In the genomic region with DNA sequence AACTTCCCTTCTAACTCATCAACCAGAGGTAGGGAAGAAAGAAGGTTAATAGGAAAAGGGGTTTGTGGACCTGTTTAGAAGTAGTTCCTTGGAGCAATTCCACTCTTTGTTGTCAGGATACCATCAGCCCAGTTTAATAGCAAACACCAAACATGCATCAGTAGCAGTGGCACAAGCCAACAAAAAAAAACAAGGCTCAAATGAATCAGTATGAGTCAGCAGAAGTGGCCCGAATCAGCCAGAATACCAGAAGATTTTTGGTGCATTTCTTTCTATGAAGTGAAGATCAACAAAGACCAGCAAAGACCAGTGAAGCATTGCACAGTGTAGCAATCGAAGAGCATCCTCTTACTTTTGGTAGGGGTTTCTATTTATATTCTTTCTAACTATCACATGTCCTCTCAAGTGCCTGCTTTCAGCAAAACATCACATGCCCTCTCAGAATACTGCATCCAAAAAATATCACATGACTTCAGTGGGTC, we compare ENCODE assay signal across 42 mouse cellular contexts. TPM values are rescaled to one million over a fixed set of nuclear protein-coding genes. Genes with fewer than 3 reads are reported as not detected.
"Had no signal": no experiment of that assay in that cellular context is flagged by ENCODE, and none has a peak within 500 bp of the region (broad histone marks: within the 10 kb centered on the region; RNA-seq: fewer than 3 reads in every experiment).

No protein-coding gene starts in this region.

- ATAC-seq: hindbrain, embryonic 16.5 days; inflammation-experienced regulatory T-cells, adult 6 months; intestine, embryonic 15.5 days; intestine, postnatal 0 days; liver, embryonic 12.5 days had no signal

- DNase-seq: gastrocnemius, adult 2 months; gastrocnemius, postnatal 10 days; gastrocnemius, postnatal 36 days; heart, adult 11 months; heart, adult 2 months; heart, postnatal 14 days; heart, postnatal 36 days; kidney, adult 18-20 months; kidney, adult 8-10 months; kidney, postnatal 14 days; kidney, postnatal 36 days; layer of hippocampus, adult 9-11 months; layer of hippocampus, postnatal 36 days; left cerebral cortex, postnatal 4 days had no signal

- H3K27me3 ChIP-seq: heart, embryonic 13.5 days; heart, embryonic 15.5 days; hindbrain, embryonic 13.5 days; intestine, embryonic 15.5 days; limb, embryonic 13.5 days; limb, embryonic 15.5 days; liver, embryonic 12.5 days had no signal

RNA-seq across cellular contexts. Expression of gene Gm10944, which starts 52.9 kb away (rescaled TPM):
- total RNA-seq: gastrocnemius, adult 2 months; gastrocnemius, postnatal 10 days; gastrocnemius, postnatal 36 days; heart, adult 2 months; heart, postnatal 14 days; heart, postnatal 36 days; hematopoietic stem cell, adult 5-6 weeks; layer of hippocampus, adult 18-20 months; layer of hippocampus, adult 8-10 months; layer of hippocampus, postnatal 14 days; layer of hippocampus, postnatal 36 days; left cerebral cortex, adult 18-20 months; left cerebral cortex, adult 8-10 months; left cerebral cortex, postnatal 10 days; left cerebral cortex, postnatal 25 days; left cerebral cortex, postnatal 4 days; liver, adult 2 months had no signal
- polyA plus RNA-seq: gonadal fat pad, adult 2 months; heart, adult 2 months; heart, embryonic 11.5 days; heart, embryonic 13.5 days; heart, embryonic 15.5 days; heart, postnatal 0 days; hindbrain, embryonic 11.5 days; hindbrain, embryonic 13.5 days; hindbrain, embryonic 16.5 days; inflammation-experienced regulatory T-cells, adult 6 months; intestine, embryonic 15.5 days; intestine, postnatal 0 days; kidney, embryonic 14.5 days; kidney, embryonic 16.5 days; large intestine, adult 2 months; limb, embryonic 11.5 days; limb, embryonic 13.5 days; limb, embryonic 15.5 days; liver, adult 2 months; liver, embryonic 12.5 days; liver, embryonic 14.5 days had no signal
